Mouse (Mus musculus): ENCODE data around the gene Lrguk.
A peak's percentile ranks its signal among the peaks of the same experiment; 100 is the strongest.

The Lrguk gene

GRCm38 (mm10) chr6:34176111-34176863, 147.0 kb downstream of the Lrguk start:
- DNase-seq (ENCODE audit: low read depth, low spot score): no peak

- DNase-seq (ENCODE audit: low read depth, low spot score): peak; percentile 97
Observed at GRCm38 (mm10) chr6:34176864-34177247, 147.6 kb downstream of the Lrguk start, which contains the start of gene Slc35b4. Gene Slc35b4 (minus strand): TSS chr6:34177111.

- no peak for DNase-seq (ENCODE audit: low read depth, low spot score)
Observed at GRCm38 (mm10) chr6:34179007-34179406, 149.8 kb downstream of the Lrguk start.

DNA sequence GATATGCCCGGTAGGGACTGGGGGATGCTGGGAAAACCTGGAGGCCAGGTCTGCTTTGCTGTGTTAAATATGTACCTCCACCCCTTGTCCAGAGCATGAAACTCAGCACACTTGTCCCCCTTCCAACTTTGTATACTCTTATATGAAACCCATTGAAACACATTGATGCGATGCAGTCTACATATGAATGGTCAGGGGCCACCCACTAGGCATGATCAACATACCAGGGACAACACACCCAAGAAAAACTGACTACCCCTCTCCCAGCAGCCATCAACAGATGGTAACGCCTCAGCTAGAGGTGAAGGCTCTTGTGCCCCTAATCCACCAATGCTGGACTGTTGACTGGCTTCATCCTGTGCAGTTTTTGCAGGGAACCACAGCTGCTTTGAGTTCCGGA, 150.7 kb downstream of the Lrguk start:
- no peak for DNase-seq (ENCODE audit: low read depth, low spot score)

DNA sequence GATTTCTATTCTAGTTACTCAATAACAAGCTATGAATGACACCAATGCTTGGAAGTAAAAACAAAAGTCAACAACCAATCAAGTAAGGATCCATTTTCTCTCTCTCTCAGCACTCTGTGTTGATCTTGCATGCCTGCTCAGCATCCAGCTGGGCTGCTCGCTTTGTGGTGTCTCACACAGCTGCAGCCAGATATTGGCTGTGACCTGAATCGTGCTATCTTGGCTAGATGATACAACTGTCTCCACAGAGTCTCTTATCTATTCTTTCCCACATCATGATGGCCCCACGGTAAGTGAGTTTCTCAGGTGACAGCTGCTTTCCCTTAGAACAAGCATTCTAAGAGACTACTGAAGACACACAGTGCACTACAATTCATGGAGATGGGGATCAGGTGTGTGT, 152.7 kb downstream of the Lrguk start:
- DNase-seq (ENCODE audit: low read depth, low spot score): no peak

DNA sequence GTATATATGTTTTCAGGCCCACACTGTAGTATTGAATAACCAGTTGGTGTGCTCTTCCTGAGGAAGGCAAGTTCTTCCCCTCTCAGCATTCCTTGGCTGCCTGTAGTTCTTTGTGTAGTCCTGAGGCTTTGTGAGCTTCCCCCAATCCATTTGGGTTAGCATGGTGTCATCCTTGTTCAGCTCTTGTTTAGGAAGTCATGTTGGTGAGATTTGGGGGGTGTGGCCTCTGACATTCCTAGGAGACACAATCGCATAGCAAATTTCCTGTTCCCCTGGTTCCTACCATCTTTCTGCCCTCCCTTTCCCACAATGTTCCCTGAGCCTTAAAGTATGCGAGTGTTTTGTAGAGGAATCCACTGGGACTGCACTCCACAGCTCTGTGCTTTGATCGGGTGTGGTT, 154.1 kb downstream of the Lrguk start:
- DNase-seq (ENCODE audit: low read depth, low spot score): no peak

All from brain, embryonic 18.5 days (tissue).